Mouse (Mus musculus) testis, postnatal 10 days (tissue): Measurements from ENCODE around the gene Mrpl42.

Experiments
- DNase-seq: peaks from one replicate; pipeline ENCODE4 v3.0.0; 2021; ENCODE audit warnings: low spot score

Gene Mrpl42

GRCm38 (mm10) chr10:95514656-95515292, 13.0 kb upstream of the Mrpl42 start, which contains the start of gene Ube2n:
TSS of gene Ube2n (plus strand) at chr10:95515145.
- DNase-seq, result peak; percentile 97

- no peak for DNase-seq
Measured at GRCm38 (mm10) chr10:95513768-95514556, 12.2 kb upstream of the Mrpl42 start.

- no peak for DNase-seq
Measured at GRCm38 (mm10) chr10:95512635-95513034, 10.9 kb upstream of the Mrpl42 start.

GRCm38 (mm10) chr10:95509263-95509662, 7.5 kb upstream of the Mrpl42 start:
- DNase-seq, result no peak

GRCm38 (mm10) chr10:95508793-95509192, 7.1 kb upstream of the Mrpl42 start:
- no peak for DNase-seq

- no peak for DNase-seq
Measured at GRCm38 (mm10) chr10:95508126-95508525, 6.4 kb upstream of the Mrpl42 start.

- DNase-seq, result no peak
Measured at GRCm38 (mm10) chr10:95504341-95504740, 2.6 kb upstream of the Mrpl42 start.

GRCm38 (mm10) chr10:95503443-95504235, 1.9 kb upstream of the Mrpl42 start:
- DNase-seq, result no peak

- DNase-seq, result no peak
Measured at GRCm38 (mm10) chr10:95501033-95501432, 707 bp downstream of the Mrpl42 start.

GRCm38 (mm10) chr10:95494268-95494667, 7.5 kb downstream of the Mrpl42 start:
- no peak for DNase-seq

GRCm38 (mm10) chr10:95489653-95490052, 12.1 kb downstream of the Mrpl42 start:
- DNase-seq, result peak; percentile 66

- DNase-seq, result no peak
Measured at GRCm38 (mm10) chr10:95477516-95477915, 24.2 kb downstream of the Mrpl42 start.

- peak; percentile 93 for DNase-seq
Measured at GRCm38 (mm10) chr10:95475923-95476322, 25.8 kb downstream of the Mrpl42 start.

GRCm38 (mm10) chr10:95471889-95472547, 29.7 kb downstream of the Mrpl42 start:
- no peak for DNase-seq

- no peak for DNase-seq
Measured at GRCm38 (mm10) chr10:95471186-95471585, 30.6 kb downstream of the Mrpl42 start.

- DNase-seq, result no peak
Measured at GRCm38 (mm10) chr10:95468894-95469293, 32.8 kb downstream of the Mrpl42 start.

- no peak for DNase-seq
Measured at GRCm38 (mm10) chr10:95465485-95465896, 36.2 kb downstream of the Mrpl42 start.

GRCm38 (mm10) chr10:95464527-95464926, 37.2 kb downstream of the Mrpl42 start:
- DNase-seq, result no peak

GRCm38 (mm10) chr10:95462231-95462630, 39.5 kb downstream of the Mrpl42 start:
- no peak for DNase-seq

GRCm38 (mm10) chr10:95461053-95461553, 40.6 kb downstream of the Mrpl42 start:
- no peak for DNase-seq

GRCm38 (mm10) chr10:95458050-95458806, 43.5 kb downstream of the Mrpl42 start:
- DNase-seq, result no peak
